Mouse (Mus musculus): Measurements from ENCODE around the gene Lrrc61.

DNA sequence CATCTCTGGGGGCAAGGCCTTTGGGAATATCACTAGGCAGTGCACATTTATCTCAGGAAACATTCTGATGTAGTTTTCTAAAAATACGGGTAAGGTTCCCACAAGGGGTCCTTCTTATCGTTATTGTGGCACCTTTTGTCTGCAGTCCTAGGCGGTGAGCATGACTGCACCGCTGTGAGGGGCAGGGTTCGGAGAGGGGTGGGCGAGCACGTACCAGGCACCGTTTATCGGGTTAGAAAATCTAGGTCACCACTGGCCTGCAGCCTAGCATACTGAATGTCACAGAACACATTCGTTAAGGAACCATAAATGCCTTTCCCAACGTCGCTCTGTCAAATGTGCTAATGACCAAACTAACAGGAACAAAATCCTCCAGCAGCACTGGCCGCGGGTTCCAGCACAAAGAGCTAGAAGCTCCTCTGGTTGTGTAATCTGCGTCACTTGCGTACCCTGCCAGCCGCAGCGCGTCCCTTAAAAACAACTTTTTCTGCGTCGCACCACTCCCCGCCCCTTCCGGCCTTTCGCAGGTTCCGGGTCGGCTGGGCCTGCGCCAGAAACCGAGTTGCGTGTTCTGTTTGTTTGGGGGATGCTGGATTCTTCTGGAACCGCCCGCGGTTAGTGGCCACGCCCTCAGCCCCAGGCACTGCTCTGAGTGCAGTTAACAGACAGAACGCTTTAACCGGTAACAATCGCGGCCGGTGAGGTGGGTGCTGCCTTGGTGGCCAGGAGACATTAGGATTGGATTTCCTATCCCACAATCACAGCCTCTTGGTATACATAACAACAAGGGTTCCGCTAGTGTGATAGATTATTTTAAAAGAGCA lies at the start of gene Lrrc61:
- TF ChIP-seq CTCF (IDR thresholded peaks at IDR 0.05; ENCODE audit: insufficient read depth, low read depth, low read length) (no peak), POLR2A (IDR thresholded peaks at IDR 0.05; ENCODE audit: insufficient read depth, low read depth, low read length) (peak; percentile 72)
